Mouse (Mus musculus) spleen, adult 2 months (tissue): ENCODE data around the gene Smox. TPM values are rescaled to one million over a fixed set of nuclear protein-coding genes. Genes with fewer than 3 reads are reported as not detected.
A peak's percentile ranks its signal among the peaks of the same experiment; 100 is the strongest.

Experiments
- DNase-seq, 2 experiments: peaks; one replicate each; pipeline versions ENCODE4 v3.0.0 to v3.0.0-alpha.2; 2012 to 2021; ENCODE audit warnings: low spot score in 2 of 2, low read depth in 1 of 2
- H3K27ac ChIP-seq: fragments of 200-500 bp; 2 replicates; pipeline ENCODE4 v1.5.1; 2012; ENCODE audit warnings: low read length, inconsistent platforms; ENCODE audit not compliant: insufficient read depth
- H3K27me3 ChIP-seq: fragments of 200-500 bp; 2 replicates; pipeline ENCODE4 v1.6.1; 2012; ENCODE audit warnings: mild to moderate bottlenecking, moderate library complexity, low read length, inconsistent platforms; ENCODE audit not compliant: control insufficient read depth, insufficient read depth
- H3K36me3 ChIP-seq: fragments of 200-500 bp; 2 replicates; pipeline ENCODE4 v1.6.1; 2012; ENCODE audit warnings: mild to moderate bottlenecking, low read length, inconsistent platforms; ENCODE audit not compliant: control insufficient read depth, insufficient read depth
- H3K4me1 ChIP-seq: fragments of 200-500 bp; 2 replicates; pipeline ENCODE4 v1.6.1; 2011; ENCODE audit warnings: inconsistent platforms; ENCODE audit not compliant: control insufficient read depth, insufficient read depth, insufficient read length
- H3K4me3 ChIP-seq: fragments of 200-500 bp; 2 replicates; pipeline ENCODE4 v1.5.1; 2011; ENCODE audit warnings: mild to moderate bottlenecking, inconsistent platforms; ENCODE audit not compliant: insufficient read depth, insufficient read length; ENCODE audit errors: extremely low read depth
- CTCF ChIP-seq: fragments of 200-500 bp; IDR thresholded peaks from 2 replicates; pipeline ENCODE4 v1.5.1; 2011; ENCODE audit warnings: mild to moderate bottlenecking, inconsistent platforms; ENCODE audit not compliant: insufficient read depth, insufficient read length, insufficient replicate concordance; ENCODE audit errors: extremely low read depth
- POLR2A ChIP-seq: fragments of 200-500 bp; IDR thresholded peaks from 2 replicates; pipeline ENCODE4 v1.6.1; 2011; ENCODE audit warnings: low read depth, low read length, inconsistent platforms
- WGBS: fragments of 180-500 bp; shearing (Covaris S2); methylation state at CpG from one replicate; pipeline ENCODE4 v1.1.7; 2018; 5-methylcytosine and 5-hydroxymethylcytosine counted together
- polyA plus RNA-seq: library from polyadenylated mRNA; depleted of rRNA; stranded (reverse); fragments of >200 nt; gene quantifications from 2 replicates; pipeline ENCODE4 v1.2.3, GENCODE M21; 2012

Smox gene
- polyA plus RNA-seq, 1 experiment, result 91.7 TPM

DNA sequence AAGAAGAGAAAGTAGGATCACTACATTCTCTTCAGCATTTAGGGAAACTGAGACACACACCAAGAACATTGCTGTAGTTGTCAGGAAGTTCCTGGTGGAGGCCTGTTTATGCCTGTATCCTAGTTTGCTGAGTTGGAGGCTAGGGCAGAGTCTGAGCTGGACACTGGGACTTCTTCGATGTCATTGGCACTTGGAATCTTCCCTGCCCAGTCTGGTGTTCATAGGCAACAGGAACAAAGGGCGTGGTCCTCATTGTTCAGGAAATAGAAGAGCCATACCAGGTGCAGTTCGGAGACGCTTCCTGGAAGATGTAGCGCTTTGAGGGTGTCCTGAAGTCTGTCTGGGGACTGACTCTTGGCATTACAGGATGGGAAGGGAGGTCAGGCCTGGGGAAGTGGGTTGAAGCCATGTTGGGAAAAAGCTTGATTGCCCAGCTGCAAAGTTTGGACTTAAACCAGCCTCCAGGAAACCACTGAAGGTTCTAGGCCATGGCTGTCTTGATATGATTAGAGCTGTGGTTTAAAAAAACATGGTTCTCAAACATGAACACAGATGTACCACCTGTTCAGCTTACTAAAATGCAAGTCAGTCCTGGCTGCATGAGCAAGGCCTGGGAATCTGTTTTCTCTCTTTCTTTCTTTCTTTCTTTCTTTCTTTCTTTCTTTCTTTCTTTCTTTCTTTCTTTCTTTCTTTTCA lies 5.0 kb downstream of the Smox start:
- no peak overlapping the region for H3K4me3 ChIP-seq
- peaks cover 9% of the 10 kb centered on the region for H3K27me3 ChIP-seq
- no peaks in the 10 kb centered on the region for H3K36me3 ChIP-seq
- H3K27ac ChIP-seq, result peak overlapping the region; percentile 8; the same call in 1 of the 2 replicates
- TF ChIP-seq POLR2A, result no peak
- no peak for TF ChIP-seq CTCF
- DNase-seq, result no peak
- WGBS, result 80% methylated on average over 5 of the region's 5 CpGs
- H3K4me1 ChIP-seq, result no peaks in the 10 kb centered on the region; the same call in 1 of the 2 replicates

DNA sequence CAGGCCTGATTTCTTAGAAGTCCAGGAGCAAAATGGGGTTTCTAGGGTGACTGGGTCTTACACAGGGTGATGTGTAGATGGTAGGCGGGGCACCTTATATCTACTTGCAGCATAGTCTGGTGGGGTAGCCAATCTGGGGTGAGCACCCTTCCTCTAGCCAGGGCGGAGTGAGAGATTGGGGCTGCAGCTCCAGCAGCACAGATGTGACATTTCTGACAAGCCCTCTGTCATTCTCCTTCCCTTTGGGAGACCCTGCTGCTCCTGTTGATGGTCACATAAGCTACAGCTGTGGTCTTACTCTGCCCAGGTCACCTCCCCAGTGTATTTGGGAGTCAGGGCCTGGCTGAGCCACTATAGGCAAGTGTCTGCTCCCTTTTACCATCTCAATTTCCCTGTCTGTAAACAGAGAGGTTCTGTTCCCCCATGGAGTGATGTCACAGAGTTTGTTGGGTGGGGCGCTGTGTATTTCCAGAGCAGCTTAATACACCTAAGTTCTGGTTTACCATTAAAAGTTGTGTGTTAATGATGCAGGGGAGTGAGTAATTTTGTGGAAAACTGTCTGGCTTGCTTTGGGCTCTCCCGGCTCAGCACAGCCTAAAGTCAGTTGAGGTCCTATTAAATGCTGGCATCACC lies 6.0 kb downstream of the Smox start:
- DNase-seq, result no peak
- H3K4me1 ChIP-seq, result no peaks in the 10 kb centered on the region
- TF ChIP-seq CTCF (no peak), POLR2A (no peak)
- H3K36me3 ChIP-seq, result no peaks in the 10 kb centered on the region
- WGBS, result 85% methylated on average over 4 of the region's 4 CpGs
- peaks cover under 1% of the 10 kb centered on the region; the same call in 1 of the 2 replicates for H3K27me3 ChIP-seq
- H3K4me3 ChIP-seq, result no peak overlapping the region
- peak overlapping the region; percentile 73 for H3K27ac ChIP-seq

DNA sequence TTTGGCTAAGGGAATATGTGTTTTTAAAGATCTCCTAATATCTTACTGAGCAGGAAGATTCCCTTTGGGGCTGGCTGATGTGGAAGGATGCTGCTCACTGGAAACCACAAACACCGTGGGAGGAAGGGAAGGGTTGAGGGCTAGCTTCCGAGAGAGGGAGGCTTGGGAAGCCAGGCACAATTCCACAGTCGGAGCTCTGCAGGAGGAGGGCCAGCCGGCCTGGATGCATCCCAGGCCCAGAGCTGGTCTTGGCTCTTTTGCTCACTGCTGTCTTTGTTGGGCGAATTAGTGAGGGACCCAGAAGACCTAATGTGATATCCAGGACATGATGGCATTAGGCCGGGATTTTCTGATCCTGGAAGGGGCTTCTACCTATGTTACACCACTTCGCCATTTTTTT lies 6.9 kb downstream of the Smox start:
- no peak overlapping the region for H3K27ac ChIP-seq
- H3K36me3 ChIP-seq, result no peaks in the 10 kb centered on the region
- 95% methylated on average over 7 of the region's 7 CpGs for WGBS
- no peak overlapping the region for H3K4me3 ChIP-seq
- H3K27me3 ChIP-seq, result no peaks in the 10 kb centered on the region
- no peak for TF ChIP-seq POLR2A
- no peak for TF ChIP-seq CTCF
- no peak for DNase-seq
- H3K4me1 ChIP-seq, result no peaks in the 10 kb centered on the region

DNA sequence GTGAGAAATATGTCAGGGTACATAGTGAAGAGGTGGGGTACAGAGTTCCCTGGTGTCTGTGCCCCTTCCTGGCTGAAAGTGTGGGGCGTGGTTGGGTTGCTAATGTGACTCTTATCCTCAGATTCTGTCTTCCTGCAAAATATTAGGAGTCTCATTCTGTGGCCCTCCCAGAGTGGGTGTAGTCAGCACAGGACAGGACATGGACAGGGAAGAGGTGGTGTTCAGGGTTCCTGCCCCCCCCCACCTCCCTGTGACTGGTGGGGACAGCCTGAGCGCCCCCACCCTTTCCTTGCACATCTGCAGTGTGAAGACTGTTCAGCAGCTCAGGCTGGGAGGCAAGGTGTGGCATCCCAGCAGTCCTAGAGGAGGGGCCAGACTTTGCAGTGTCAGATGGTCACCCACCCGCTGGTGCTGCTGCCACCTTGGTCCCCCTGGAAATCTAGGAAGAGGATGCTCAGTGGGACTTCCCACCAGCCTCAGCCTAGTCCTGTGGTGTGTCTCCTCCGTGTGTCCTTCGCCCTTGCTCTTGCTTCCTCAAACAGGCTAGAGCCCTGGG lies 8.1 kb downstream of the Smox start:
- no peak for DNase-seq
- no peak overlapping the region for H3K27ac ChIP-seq
- TF ChIP-seq CTCF (no peak), POLR2A (no peak)
- no peaks in the 10 kb centered on the region for H3K27me3 ChIP-seq
- WGBS, result 71% methylated on average over 5 of the region's 5 CpGs
- H3K4me1 ChIP-seq, result no peaks in the 10 kb centered on the region
- no peak overlapping the region for H3K4me3 ChIP-seq
- no peaks in the 10 kb centered on the region for H3K36me3 ChIP-seq

DNA sequence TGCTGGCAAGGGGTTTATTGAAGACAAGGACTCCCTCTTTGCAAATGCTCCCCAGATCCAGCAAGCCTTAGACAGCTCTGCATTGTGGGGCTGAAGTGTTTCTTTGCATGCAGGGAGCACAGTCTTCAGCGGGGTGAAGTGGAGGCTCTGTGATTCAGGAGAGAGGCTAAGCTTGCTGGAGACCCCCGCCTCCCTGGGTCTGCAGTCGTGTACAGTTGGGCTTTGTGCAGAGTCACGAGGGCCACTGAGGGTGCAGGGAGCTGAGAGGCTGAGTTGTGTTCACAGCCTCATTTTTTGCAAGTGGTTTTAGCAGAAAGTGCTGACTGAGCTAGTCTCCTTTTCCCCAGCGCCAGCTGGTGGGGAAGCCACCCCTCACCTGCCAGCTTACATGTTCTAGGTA lies 10.6 kb downstream of the Smox start:
- no peaks in the 10 kb centered on the region for H3K4me1 ChIP-seq
- no peaks in the 10 kb centered on the region for H3K36me3 ChIP-seq
- H3K27ac ChIP-seq, result no peak overlapping the region
- TF ChIP-seq CTCF (no peak), POLR2A (no peak)
- no peak overlapping the region for H3K4me3 ChIP-seq
- H3K27me3 ChIP-seq, result no peaks in the 10 kb centered on the region
- WGBS, result 60% methylated on average over 5 of the region's 5 CpGs
- no peak for DNase-seq

DNA sequence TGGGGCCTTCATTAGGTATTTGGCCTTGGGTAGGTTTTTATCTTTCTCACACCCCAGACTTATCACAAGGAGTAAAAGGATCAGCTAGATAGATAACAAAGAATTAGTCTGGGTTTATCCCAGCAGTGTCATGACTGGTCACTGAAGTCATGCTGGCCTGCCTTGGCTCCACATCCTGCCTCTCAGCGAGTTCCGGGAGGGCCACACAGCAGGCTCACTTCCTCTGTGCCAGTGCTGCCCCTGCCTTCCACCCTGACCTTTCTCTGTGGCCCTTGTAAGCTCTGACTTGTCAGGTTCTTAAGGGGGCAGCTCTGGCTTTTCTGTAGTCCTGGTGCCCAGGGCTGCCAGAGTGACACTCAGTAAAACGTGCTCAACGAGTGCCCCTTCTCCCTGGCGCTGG lies 11.3 kb downstream of the Smox start:
- no peak for DNase-seq
- Histone ChIP-seq H3K27me3 (no peaks in the 10 kb centered on the region), H3K36me3 (no peaks in the 10 kb centered on the region), H3K27ac (no peak overlapping the region), H3K4me1 (no peaks in the 10 kb centered on the region), H3K4me3 (no peak overlapping the region)
- no peak for TF ChIP-seq CTCF
- no peak for TF ChIP-seq POLR2A
- WGBS, result 69% methylated on average over 5 of the region's 5 CpGs

DNA sequence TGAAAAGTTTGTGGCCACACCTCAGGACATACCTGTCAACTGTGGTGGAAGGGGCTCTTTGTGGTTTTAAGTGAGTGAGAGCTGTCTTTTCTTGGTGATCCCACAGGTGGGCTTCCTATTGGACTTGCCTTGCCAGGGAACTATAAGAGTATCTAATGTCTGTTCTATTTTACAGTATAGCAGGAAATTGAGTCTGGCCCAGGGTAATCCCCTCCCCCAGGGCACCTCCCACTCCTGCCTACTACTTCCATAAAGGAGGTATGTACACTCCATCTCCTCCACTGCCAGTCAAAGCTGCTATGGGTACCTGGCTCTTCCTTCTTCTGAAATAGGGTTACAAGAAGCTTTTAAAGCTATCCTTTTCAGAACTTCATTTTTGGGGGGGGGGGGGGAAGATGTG lies 14.1 kb downstream of the Smox start:
- Histone ChIP-seq H3K36me3 (no peaks in the 10 kb centered on the region), H3K27me3 (no peaks in the 10 kb centered on the region), H3K4me1 (peaks cover 4% of the 10 kb centered on the region; the same call in 1 of the 2 replicates), H3K27ac (no peak overlapping the region), H3K4me3 (no peak overlapping the region)
- no peak for TF ChIP-seq POLR2A
- no peak for TF ChIP-seq CTCF
- DNase-seq, result no peak
